Mouse (Mus musculus): ENCODE results near the gene Pdcd2l. TPM values are rescaled to one million over a fixed set of nuclear protein-coding genes. Genes with fewer than 3 reads are reported as not detected.

The Pdcd2l gene
- total and polyA plus RNA-seq, 3 experiments: 27.9 to 51.6 (median 39.5) TPM

GRCm38 (mm10) chr7:34196132-34197128 lies at the start of gene Pdcd2l (continued):
- 0 out of 2 replicates have a peak, but pooled peaks have one; percentile 28 for TF ChIP-seq TBP (conservative IDR thresholded peaks at IDR 0.05; ENCODE audit: low read depth, low read length)

- TF ChIP-seq HCFC1 (IDR thresholded peaks at IDR 0.05; ENCODE audit: low read depth, low read length) (no peak), PAX5 (IDR thresholded peaks at IDR 0.05; ENCODE audit: low read length) (no peak), EP300 (IDR thresholded peaks at IDR 0.05; ENCODE audit: low read length) (no peak), MEF2A (IDR thresholded peaks at IDR 0.05; ENCODE audit: borderline replicate concordance, low read depth, low read length) (no peak), JUN (IDR thresholded peaks at IDR 0.05; ENCODE audit: insufficient read depth, low read depth, low read length) (no peak), IRF4 (IDR thresholded peaks at IDR 0.05; ENCODE audit: low read depth, low read length) (no peak), MAZ (IDR thresholded peaks at IDR 0.05; ENCODE audit: low read depth, low read length) (no peak), NRF1 (IDR thresholded peaks at IDR 0.05; ENCODE audit: low read depth, low read length) (no peak)
- no peak overlapping the region for H3K4me3 ChIP-seq (replicated peaks in 1 of 3; ENCODE audit: low read depth in 2 of 3, low read length in 2 of 3, poor library complexity in 1 of 3)
- H3K27ac ChIP-seq (ENCODE audit: insufficient read depth, low read depth): no peak overlapping the region
- peaks cover 43 to 78% of the 10 kb centered on the region in 2 experiments for H3K36me3 ChIP-seq (replicated peaks in 1 of 2; ENCODE audit: control insufficient read depth in 1 of 2, insufficient read depth in 1 of 2, low read length in 1 of 2)
- no peaks in the 10 kb centered on the region for H3K79me2 ChIP-seq (replicated peaks; ENCODE audit: control insufficient read depth, extremely low read depth, insufficient read depth, poor library complexity, severe bottlenecking)
- in situ Hi-C loops (cut with MboI; ENCODE audit: low pct_ligation_motif_present, low pct_unique_long_range_greater_than_20kb, low sequenced_read_pairs) (no loop called here), dilution Hi-C loops (cut with MboI; ENCODE audit: extremely low pct_ligation_motif_present, extremely low pct_unique_long_range_greater_than_20kb, low sequenced_read_pairs) (no loop called here)
- H3K9me3 ChIP-seq (replicated peaks; ENCODE audit: low read length): no peaks in the 10 kb centered on the region
- no peaks in the 10 kb centered on the region for H3K27me3 ChIP-seq (replicated peaks)
- H3K4me2 ChIP-seq (ENCODE audit: insufficient read depth, low read depth, poor library complexity, severe bottlenecking): no peak overlapping the region
- DNase-seq (ENCODE audit: extremely low read depth): no peak
- no peak overlapping the region for H3K9ac ChIP-seq (ENCODE audit: insufficient read depth, low read depth)
- peaks cover 0 to 4% of the 10 kb centered on the region in 2 experiments; a peak in 2 of 4 replicates for H3K4me1 ChIP-seq (ENCODE audit: control insufficient read depth in 1 of 2, insufficient read depth in 2 of 2)
These were observed 45.7 kb upstream of the Pdcd2l start for GRCm38 (mm10) chr7:34242176-34242575.

GRCm38 (mm10) chr7:34238086-34238485 lies 41.6 kb upstream of the Pdcd2l start:
- dilution Hi-C loops (cut with MboI; ENCODE audit: extremely low pct_ligation_motif_present, extremely low pct_unique_long_range_greater_than_20kb, low sequenced_read_pairs) (no loop called here), in situ Hi-C loops (cut with MboI; ENCODE audit: low pct_ligation_motif_present, low pct_unique_long_range_greater_than_20kb, low sequenced_read_pairs) (no loop called here)
- H3K36me3 ChIP-seq (replicated peaks in 1 of 2; ENCODE audit: control insufficient read depth in 1 of 2, insufficient read depth in 1 of 2, low read length in 1 of 2): peaks cover 31 to 63% of the 10 kb centered on the region in 2 experiments

More at GRCm38 (mm10) chr7:34238086-34238485, 41.6 kb upstream of the Pdcd2l start:
- Histone ChIP-seq H3K27ac (ENCODE audit: insufficient read depth, low read depth) (no peak overlapping the region), H3K4me2 (ENCODE audit: insufficient read depth, low read depth, poor library complexity, severe bottlenecking) (no peak overlapping the region), H3K9me3 (replicated peaks; ENCODE audit: low read length) (no peaks in the 10 kb centered on the region), H3K9ac (ENCODE audit: insufficient read depth, low read depth) (no peak overlapping the region), H3K79me2 (replicated peaks; ENCODE audit: control insufficient read depth, extremely low read depth, insufficient read depth, poor library complexity, severe bottlenecking) (no peaks in the 10 kb centered on the region), H3K4me3 (replicated peaks in 1 of 3; ENCODE audit: low read depth in 2 of 3, low read length in 2 of 3, poor library complexity in 1 of 3) (no peak overlapping the region), H3K4me1 (ENCODE audit: control insufficient read depth in 1 of 2, insufficient read depth in 2 of 2) (peaks cover 0 to 11% of the 10 kb centered on the region in 2 experiments; a peak in 2 of 4 replicates), H3K27me3 (replicated peaks) (no peaks in the 10 kb centered on the region)
- no peak for DNase-seq (ENCODE audit: extremely low read depth)
- TF ChIP-seq CHD1 (IDR thresholded peaks at IDR 0.05; ENCODE audit: low read depth, low read length) (no peak), KAT2A (IDR thresholded peaks at IDR 0.05; ENCODE audit: insufficient replicate concordance, low read length) (no peak), NRF1 (IDR thresholded peaks at IDR 0.05; ENCODE audit: low read depth, low read length) (no peak), ZNF384 (IDR thresholded peaks at IDR 0.05; ENCODE audit: low read depth, low read length) (no peak), TBP (conservative IDR thresholded peaks at IDR 0.05; ENCODE audit: low read depth, low read length) (no peak), POLR2A (IDR thresholded peaks at IDR 0.05; ENCODE audit: low read depth, low read length) (no peak), ZMIZ1 (IDR thresholded peaks at IDR 0.05; ENCODE audit: low read depth, low read length) (no peak), TCF12 (IDR thresholded peaks at IDR 0.05; ENCODE audit: low read depth, low read length) (no peak)

All from CH12.LX (cell line).